In the genomic region with DNA sequence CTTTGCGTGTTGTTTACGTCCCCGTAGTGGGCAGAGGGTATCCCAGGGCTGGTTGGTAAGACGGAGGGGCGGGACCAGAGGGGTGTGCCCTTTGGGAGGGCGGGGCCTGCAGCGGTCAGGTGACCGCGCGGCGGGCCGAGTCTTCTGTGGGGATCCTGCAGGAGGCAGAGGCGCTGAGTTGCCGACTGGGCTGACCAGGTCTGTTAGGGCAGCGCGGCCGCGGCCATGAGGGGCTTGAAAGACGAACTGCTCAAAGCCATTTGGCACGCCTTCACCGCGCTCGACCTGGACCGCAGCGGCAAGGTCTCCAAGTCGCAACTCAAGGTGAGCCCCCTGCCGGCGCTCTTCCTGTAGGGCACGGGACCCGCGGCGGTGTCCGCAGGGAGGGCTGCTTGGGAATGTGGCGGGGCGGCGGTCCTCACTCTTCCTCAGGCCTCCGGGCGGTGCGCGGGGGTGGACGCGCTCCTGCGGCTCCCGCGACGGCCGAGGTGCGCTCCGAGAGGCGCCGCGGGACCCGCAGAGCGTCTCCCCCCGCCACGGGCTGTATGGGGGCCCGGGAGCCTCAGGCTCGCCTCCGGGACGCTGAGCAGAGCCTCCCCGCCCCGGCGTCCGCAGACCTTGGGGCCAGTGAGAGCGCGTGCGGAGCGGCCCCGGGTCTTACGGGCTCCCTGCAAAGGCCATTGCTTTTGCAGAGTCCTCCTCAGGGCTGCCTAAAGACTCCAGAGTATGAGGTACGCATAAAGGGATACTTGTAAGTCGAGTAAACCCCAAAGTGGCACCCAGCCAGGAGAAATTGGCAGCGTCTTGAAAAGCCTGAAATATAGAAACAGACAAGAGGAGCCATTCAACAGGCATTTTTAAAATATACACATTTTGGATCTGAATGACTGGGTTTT, we compare ENCODE assay signal across 8 mouse cellular contexts. TPM values are rescaled to one million over a fixed set of nuclear protein-coding genes. Genes with fewer than 3 reads are reported as not detected.
DNase-seq lines count a peak whose midpoint lies in the region; ATAC-seq and TF ChIP-seq lines count a peak whose summit lies in the region.

A gene (plus strand): TSS at position 126 of the 896 bp plus-strand sequence.

- H3K9me3 ChIP-seq in hindbrain, postnatal 0 days (ENCODE audit: low read length) = no peaks in the 10 kb centered on the region

- WGBS in hindbrain, postnatal 0 days = under 1% methylated on average over 64 of the region's 73 CpGs

- H3K4me3 ChIP-seq in gastrocnemius, adult 2 months = peak within 1 kb of the TSS; percentile 80
- peak within 1 kb of the TSS; percentile 88 for H3K4me3 ChIP-seq in hindbrain, postnatal 0 days (ENCODE audit: low read length)
- peak within 1 kb of the TSS; percentile 62 for H3K4me3 ChIP-seq in left cerebral cortex, adult 2 months

- H3K36me3 ChIP-seq in hindbrain, postnatal 0 days (ENCODE audit: insufficient read depth, low read length) = no peaks in the 10 kb centered on the region

- H3K27me3 ChIP-seq in hindbrain, postnatal 0 days (ENCODE audit: insufficient read depth, low read length) = no peaks in the 10 kb centered on the region

- peak within 1 kb of the TSS; percentile 75 for H3K9ac ChIP-seq in hindbrain, postnatal 0 days (replicated peaks; ENCODE audit: low read length)

- TF ChIP-seq CTCF in gastrocnemius, adult 2 months (IDR thresholded peaks at IDR 0.05) = peak; percentile 58
- TF ChIP-seq CTCF in hindbrain, postnatal 0 days (IDR thresholded peaks at IDR 0.05; ENCODE audit: low read depth) = peak; percentile 63
- peak; percentile 39 for TF ChIP-seq CTCF in left cerebral cortex, adult 2 months (IDR thresholded peaks at IDR 0.05)

- H3K4me1 ChIP-seq in hindbrain, postnatal 0 days (ENCODE audit: insufficient read depth, low read length) = no peaks in the 10 kb centered on the region

- intact Hi-C loops in gastrocnemius, adult 2 months (cut with DNase I) = loop anchor here (2.0 to 5.0 kb wide), 2 partner anchors 40 to 57 kb away; no protein-coding TSS in a partner anchor
- intact Hi-C loops in left cerebral cortex, adult 2 months (cut with DNase I) = loop anchor here (2.0 to 5.0 kb wide), 2 partner anchors 40 to 57 kb away; no protein-coding TSS in a partner anchor

- ATAC-seq in hindbrain, postnatal 0 days = peak; percentile 99
- ATAC-seq in megakaryocyte, adult 5-6 weeks (ENCODE audit: poor library complexity, severe bottlenecking) = peak; percentile 92

- peak; percentile 67 for DNase-seq in T-cell, adult 2 months (ENCODE audit: low spot score)
- peak; percentile 59 to 71 for DNase-seq in cerebellum, postnatal 4 days (ENCODE audit: low spot score in 2 of 2)
- DNase-seq in gastrocnemius, adult 2 months = peak; percentile 93
- peak; percentile 88 for DNase-seq in hindbrain, postnatal 0 days (ENCODE audit: low spot score)
- DNase-seq in left cerebral cortex, adult 2 months (ENCODE audit: extremely low spot score in 1 of 2, low spot score in 2 of 2) = peak; percentile 59 to 70
- peak; percentile 56 to 76 for DNase-seq in right cerebral cortex, adult 2 months (ENCODE audit: low spot score in 2 of 2)
- peak; percentile 89 for DNase-seq in urinary bladder, postnatal 14 days (ENCODE audit: low spot score)

- H3K4me2 ChIP-seq in hindbrain, postnatal 0 days (ENCODE audit: low read depth, low read length) = peak within 1 kb of the TSS; percentile 99

- H3K27ac ChIP-seq in gastrocnemius, adult 2 months = peak within 1 kb of the TSS; percentile 97
- H3K27ac ChIP-seq in hindbrain, postnatal 0 days = peak within 1 kb of the TSS; percentile 76
- H3K27ac ChIP-seq in left cerebral cortex, adult 2 months = peak within 1 kb of the TSS; percentile 74

RNA-seq across cellular contexts. Expression of the gene that starts here (rescaled TPM):
- total RNA-seq in gastrocnemius, adult 2 months (2021) = 1 to 10 TPM; 4.8 to 7.2 TPM
- 9.1 and 12.4 TPM in 2 replicates for total RNA-seq in hindbrain, postnatal 0 days (2014; rRNA removed)
- 8.5 and 9.2 TPM in 2 replicates for polyA plus RNA-seq in hindbrain, postnatal 0 days (2015; fragmentation: Nextera tagmentation; extraction: Ambion mirVana)
- total RNA-seq in left cerebral cortex, adult 2 months (2021) = 10 to 100 TPM; 11.6 to 12.2 TPM
- 29.5 and 33.6 TPM in 2 replicates for total RNA-seq in megakaryocyte, adult 5-6 weeks (2015)
- 67.6 and 73.0 TPM in 2 replicates for total RNA-seq in megakaryocyte, adult 5-6 weeks (2017)

Comparison
In these comparisons a context has a peak if more than half of its experiments do, and no peak if none do; other contexts are left out.
1. Peak in every context shown above with its lines: DNase-seq, ATAC-seq, H3K4me3 ChIP-seq and H3K27ac ChIP-seq.